Mouse (Mus musculus) large intestine, adult 2 months (tissue): Measurements from ENCODE around the gene Gnaz. TPM values are rescaled to one million over a fixed set of nuclear protein-coding genes. Genes with fewer than 3 reads are reported as not detected.
A peak's percentile ranks its signal among the peaks of the same experiment; 100 is the strongest.

Source experiments
- DNase-seq: peaks from one replicate; pipeline ENCODE4 v3.0.0-alpha.2; 2012; ENCODE audit warnings: low read depth, low spot score
- WGBS: fragments of 180-500 bp; shearing (Covaris S2); methylation state at CpG from one replicate; pipeline ENCODE4 v1.1.7; 2018; 5-methylcytosine and 5-hydroxymethylcytosine counted together
- polyA plus RNA-seq: library from polyadenylated mRNA; depleted of rRNA; stranded (reverse); fragments of >200 nt; gene quantifications from 2 replicates; pipeline ENCODE4 v1.2.3, GENCODE M21; 2012; rRNA removed

The Gnaz gene
- polyA plus RNA-seq: 1.1 and 1.7 TPM in 2 replicates

- under 1% methylated on average over 82 of the region's 83 CpGs for WGBS
- DNase-seq: peak; percentile 52
Measured at GRCm38 (mm10) chr10:74966850-74967451, at the start of gene Gnaz. Gene Gnaz (plus strand): TSS chr10:74967177.

- DNase-seq: no peak
- WGBS: 33% methylated on average over 5 of the region's 5 CpGs
Measured at GRCm38 (mm10) chr10:74919277-74919676, 47.7 kb upstream of the Gnaz start.

- 20% methylated on average over 17 of the region's 17 CpGs for WGBS
- DNase-seq: no peak
Measured at GRCm38 (mm10) chr10:74920853-74921567, 46.0 kb upstream of the Gnaz start.

- DNase-seq: no peak
- 80% methylated on average over 11 of the region's 11 CpGs for WGBS
Measured at GRCm38 (mm10) chr10:74921614-74922013, 45.4 kb upstream of the Gnaz start.

- DNase-seq: no peak
- WGBS: 32% methylated on average over 6 of the region's 6 CpGs
Measured at GRCm38 (mm10) chr10:74922763-74923162, 44.2 kb upstream of the Gnaz start.

GRCm38 (mm10) chr10:74924274-74924673 lies 42.7 kb upstream of the Gnaz start:
- WGBS: 84% methylated on average over 14 of the region's 14 CpGs
- DNase-seq: no peak

- 16% methylated on average over 21 of the region's 21 CpGs for WGBS
- no peak for DNase-seq
Measured at GRCm38 (mm10) chr10:74925324-74925723, 41.7 kb upstream of the Gnaz start.

GRCm38 (mm10) chr10:74928276-74928675 lies 38.7 kb upstream of the Gnaz start:
- 77% methylated on average over 7 of the region's 7 CpGs for WGBS

GRCm38 (mm10) chr10:74929578-74929977 lies 37.4 kb upstream of the Gnaz start:
- DNase-seq: no peak
- whole genome bisulfite sequencing: 52% methylated on average over 6 of the region's 6 CpGs

More at GRCm38 (mm10) chr10:74928276-74928675, 38.7 kb upstream of the Gnaz start:
- no peak for DNase-seq

GRCm38 (mm10) chr10:74930541-74930940 lies 36.4 kb upstream of the Gnaz start:
- WGBS: 65% methylated on average over 3 of the region's 3 CpGs
- DNase-seq: no peak

GRCm38 (mm10) chr10:74931631-74932030 lies 35.3 kb upstream of the Gnaz start:
- DNase-seq: no peak
- WGBS: 78% methylated on average over 6 of the region's 6 CpGs

GRCm38 (mm10) chr10:74932487-74932886 lies 34.5 kb upstream of the Gnaz start:
- DNase-seq: no peak
- WGBS: 78% methylated on average over 6 of the region's 6 CpGs

GRCm38 (mm10) chr10:74933548-74934190 lies 33.3 kb upstream of the Gnaz start:
- 89% methylated on average over 19 of the region's 19 CpGs for WGBS
- DNase-seq: no peak

- 56% methylated on average over 12 of the region's 12 CpGs for WGBS
- DNase-seq: no peak
Measured at GRCm38 (mm10) chr10:74934521-74934920, 32.5 kb upstream of the Gnaz start.

- WGBS: 26% methylated on average over 6 of the region's 6 CpGs
Measured at GRCm38 (mm10) chr10:74935016-74935415, 32.0 kb upstream of the Gnaz start.

GRCm38 (mm10) chr10:74937003-74937790 lies 29.8 kb upstream of the Gnaz start:
- WGBS: 81% methylated on average over 10 of the region's 10 CpGs
- no peak for DNase-seq

More at GRCm38 (mm10) chr10:74935016-74935415, 32.0 kb upstream of the Gnaz start:
- DNase-seq: no peak

GRCm38 (mm10) chr10:74938410-74938809 lies 28.6 kb upstream of the Gnaz start:
- no peak for DNase-seq
- WGBS: 39% methylated on average over 5 of the region's 5 CpGs

GRCm38 (mm10) chr10:74939300-74939699 lies 27.7 kb upstream of the Gnaz start:
- no peak for DNase-seq
- 56% methylated on average over 3 of the region's 3 CpGs for WGBS

- no peak for DNase-seq
- WGBS: 79% methylated on average over 1 of the region's 1 CpGs
Measured at GRCm38 (mm10) chr10:74940795-74941194, 26.2 kb upstream of the Gnaz start.
